Mouse (Mus musculus) layer of hippocampus, postnatal 14 days (tissue): ENCODE measurements around the gene Gnb5. TPM values are rescaled to one million over a fixed set of nuclear protein-coding genes. Genes with fewer than 3 reads are reported as not detected.
"Not testable (repeated sequence)": the region's sequence is repeated elsewhere in the genome, so short reads cannot be mapped to it uniquely, and the experiment has no call there.

Experiments used
- DNase-seq, 2 experiments: peaks; one replicate each; pipeline ENCODE4 v3.0.0; 2021 to 2022; ENCODE audit warnings: low spot score in 2 of 2, mixed read lengths in 1 of 2
- total RNA-seq, 2 experiments: library from RNA; stranded (reverse); gene quantifications; 2 replicates each; pipeline ENCODE4 v1.2.3; 2021

Gnb5 gene
- total RNA-seq, 2 experiments from 2014 or later, result 115 to 120 TPM

DNA sequence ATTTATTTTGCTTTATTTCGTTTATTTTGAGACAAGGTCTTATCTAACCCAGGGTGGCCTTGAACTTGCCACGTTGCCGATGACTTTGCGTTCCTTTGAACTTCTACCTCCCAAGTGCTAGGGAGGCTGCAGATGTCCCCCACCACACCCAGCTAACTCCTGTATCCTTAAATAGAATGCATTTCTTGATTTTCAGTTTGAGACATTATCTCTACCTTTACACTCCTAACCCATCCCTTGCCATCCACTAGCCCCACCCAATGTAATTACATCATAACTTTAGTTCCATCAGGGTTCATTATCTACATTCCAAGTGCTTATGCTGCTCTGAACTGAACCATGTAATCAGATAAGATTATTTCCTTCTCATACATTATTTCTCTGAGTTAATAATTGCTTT is 49.7 kb downstream of the Gnb5 start:
- DNase-seq, result no peak

DNA sequence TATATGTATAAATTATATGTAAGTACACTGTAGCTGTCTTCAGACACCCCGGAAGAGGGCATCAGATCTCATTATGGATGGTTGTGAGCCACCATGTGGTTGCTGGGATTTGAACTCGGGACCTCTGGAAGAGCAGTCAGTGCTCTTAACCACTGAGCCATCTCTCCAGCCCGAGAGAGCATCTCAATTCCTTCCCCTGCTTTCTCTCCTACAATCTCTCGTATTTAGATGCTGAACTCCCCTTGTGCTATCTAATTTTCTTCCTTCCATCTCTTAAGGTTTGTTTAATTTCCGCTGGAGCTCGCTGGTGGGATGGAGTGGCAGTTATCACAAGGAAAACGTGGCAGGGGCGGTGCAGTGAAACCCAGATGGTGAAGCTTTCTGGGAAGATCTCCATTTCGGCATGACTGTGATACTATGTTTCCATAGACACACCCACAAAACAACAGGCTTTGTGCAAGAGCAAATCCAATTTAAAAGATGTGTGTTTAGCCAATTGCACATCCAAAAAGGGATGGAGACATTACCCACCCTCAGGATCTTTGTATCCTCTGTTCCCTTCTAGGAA is 51.1 kb downstream of the Gnb5 start:
- peak in 1 of 2 experiments; percentile 68 for DNase-seq

DNA sequence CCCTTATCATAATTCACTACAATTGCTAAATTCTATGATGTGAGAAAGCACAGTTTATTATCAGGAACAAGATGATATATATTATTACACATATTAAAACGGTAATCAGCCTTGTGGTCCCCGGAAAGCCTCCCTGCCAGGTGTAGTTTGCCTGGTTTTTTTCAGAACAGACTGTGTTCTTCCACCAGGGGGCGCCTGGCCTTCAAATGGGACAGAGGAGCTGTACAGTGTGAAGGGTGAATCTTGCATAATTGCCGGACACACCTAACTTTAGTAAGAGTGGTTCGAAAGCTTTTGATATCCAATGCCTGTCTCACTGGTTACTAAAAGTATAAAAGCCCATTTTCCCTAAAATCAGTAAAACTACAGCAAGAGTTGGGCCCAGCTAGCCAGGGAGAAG is 55.6 kb downstream of the Gnb5 start:
- peak; percentile 28 to 42 for DNase-seq

- no peak for DNase-seq
These were observed 56.1 kb downstream of the Gnb5 start for GRCm38 (mm10) chr9:75362201-75362600.

GRCm38 (mm10) chr9:75363001-75363400 is 56.9 kb downstream of the Gnb5 start:
- no peak for DNase-seq

GRCm38 (mm10) chr9:75363702-75364101 is 57.6 kb downstream of the Gnb5 start:
- not testable (repeated sequence) for DNase-seq

- no peak for DNase-seq
These were observed 59.1 kb downstream of the Gnb5 start for GRCm38 (mm10) chr9:75365195-75365594.

GRCm38 (mm10) chr9:75366191-75366590 is 60.1 kb downstream of the Gnb5 start:
- no peak for DNase-seq

DNA sequence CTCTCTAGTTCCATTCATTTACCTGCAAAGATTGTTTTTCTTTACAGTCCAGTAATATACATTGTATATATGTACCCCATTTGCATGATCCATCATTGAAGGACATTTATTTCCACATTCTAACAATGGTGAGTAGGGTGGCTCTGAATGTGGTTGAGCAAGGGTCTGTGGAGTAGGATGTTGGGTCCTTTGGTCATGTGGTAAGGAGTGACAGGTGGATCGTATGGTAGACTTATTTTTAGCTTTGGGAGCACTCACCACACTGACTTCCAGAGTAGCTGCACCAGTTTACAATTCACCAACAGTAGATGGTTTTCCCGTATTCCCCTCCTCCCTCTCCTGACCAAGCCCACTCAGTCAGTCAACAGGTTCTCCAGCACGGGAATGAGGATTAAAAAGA is 62.7 kb downstream of the Gnb5 start:
- DNase-seq, result no peak

DNA sequence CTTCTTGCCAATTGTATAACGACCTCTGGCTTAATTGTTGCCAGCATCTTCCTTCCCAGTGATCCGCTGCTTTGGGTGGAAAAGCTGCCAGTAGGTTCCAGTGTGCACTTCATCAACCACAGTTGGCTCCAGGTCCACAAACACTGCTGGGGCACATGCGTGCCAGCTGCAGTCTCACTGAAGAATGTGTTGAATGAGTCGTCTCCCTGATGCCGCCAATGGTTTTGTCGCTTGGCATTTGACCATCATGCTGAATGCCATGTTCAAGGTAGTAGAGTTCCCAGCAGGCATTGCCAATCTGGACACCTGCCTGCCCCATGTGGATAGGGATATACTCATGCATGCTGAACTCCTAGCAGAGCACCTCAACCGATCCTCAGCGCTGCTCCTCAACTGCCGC is 69.5 kb downstream of the Gnb5 start:
- DNase-seq, result no peak

- no peak for DNase-seq
These were observed 70.3 kb downstream of the Gnb5 start for GRCm38 (mm10) chr9:75376428-75376827.

DNA sequence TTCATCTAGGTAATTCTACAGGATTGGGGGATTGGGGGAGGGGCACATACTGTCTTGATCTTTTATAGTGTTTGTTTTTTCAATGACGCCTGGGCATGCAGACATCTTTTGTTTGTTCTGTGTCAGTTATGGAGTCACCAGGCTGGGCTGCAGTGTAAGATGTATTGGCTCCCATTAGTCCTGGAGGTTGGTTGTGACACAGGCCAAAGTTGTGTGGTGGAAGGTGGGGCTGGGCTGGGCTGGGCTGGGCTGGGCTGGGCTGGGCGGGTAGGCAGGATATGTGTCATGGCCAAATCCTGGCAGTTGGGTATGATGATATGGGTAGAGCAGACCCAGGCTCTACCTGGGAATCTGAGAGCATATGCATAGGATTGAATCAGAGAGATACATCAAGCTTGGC is 72.7 kb downstream of the Gnb5 start:
- no peak for DNase-seq

GRCm38 (mm10) chr9:75382825-75383224 is 76.7 kb downstream of the Gnb5 start:
- no peak for DNase-seq

DNA sequence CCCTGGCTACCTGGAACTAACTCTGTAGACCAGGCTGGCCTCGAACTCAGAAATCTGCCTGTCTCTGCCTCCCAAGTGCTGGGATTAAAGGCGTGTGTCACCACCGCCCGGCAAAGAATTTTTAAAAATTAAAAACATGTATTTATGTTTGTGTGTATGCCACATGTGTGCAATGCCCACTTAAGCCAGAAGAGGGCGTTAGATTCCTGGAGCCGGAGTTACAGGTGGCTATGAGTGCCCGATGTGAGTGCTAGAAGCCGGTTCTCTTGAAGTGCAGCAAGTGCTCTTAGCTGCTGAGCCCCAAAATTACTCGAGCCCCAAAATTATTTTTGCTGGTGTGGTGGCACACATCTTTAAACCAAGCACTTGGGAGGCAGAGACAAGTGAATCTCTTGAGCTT is 77.7 kb downstream of the Gnb5 start:
- no peak for DNase-seq

DNA sequence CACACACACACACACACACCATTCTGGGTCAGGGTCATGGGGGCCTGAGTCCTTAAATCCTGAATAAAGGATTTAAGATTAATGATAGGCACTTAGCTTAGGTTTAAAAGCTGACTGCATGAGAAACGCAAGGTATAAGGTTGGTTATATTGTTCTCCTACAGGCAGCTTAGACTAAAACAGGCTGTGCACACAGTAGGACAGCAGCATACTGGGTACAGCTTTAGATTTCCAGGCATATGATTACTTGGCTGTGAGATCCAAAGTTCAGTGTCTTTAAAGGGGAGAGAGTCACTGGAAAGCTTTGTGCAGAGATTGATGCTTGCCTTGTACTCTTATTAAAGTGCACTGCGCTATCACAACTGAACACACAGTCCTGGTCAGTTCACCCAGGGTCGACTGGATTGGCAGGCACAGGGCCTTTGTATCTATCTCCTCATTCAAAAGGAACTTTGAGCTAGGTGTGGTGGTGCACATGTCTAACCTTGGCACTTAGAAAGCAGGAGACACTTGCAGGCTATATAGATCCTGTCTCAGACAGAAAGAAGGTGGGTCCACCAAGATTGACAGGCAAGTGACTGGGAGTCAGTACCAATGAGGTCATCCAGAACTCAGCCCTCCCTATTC is 78.4 kb downstream of the Gnb5 start:
- no peak for DNase-seq

GRCm38 (mm10) chr9:75385218-75385974 is 79.3 kb downstream of the Gnb5 start:
- no peak for DNase-seq

DNA sequence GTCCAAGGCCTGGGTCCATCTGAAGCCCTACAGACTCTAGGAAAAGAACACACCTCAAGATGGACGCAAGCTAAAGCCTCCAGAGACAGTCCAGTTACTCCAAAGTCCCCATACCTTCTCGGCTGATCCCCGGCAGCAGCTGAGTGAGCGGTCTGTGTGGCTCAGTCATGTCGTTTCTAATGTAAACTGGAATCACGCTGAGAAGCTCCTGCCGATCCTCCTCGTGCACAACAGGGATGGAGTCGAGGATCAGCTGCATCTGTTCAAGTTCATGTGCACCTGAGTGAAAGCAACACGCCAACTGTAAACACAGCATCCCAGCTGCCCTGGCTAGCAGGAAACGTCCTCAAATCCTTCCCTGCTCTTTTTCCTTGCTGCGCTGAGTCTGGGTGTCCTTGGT is 87.2 kb downstream of the Gnb5 start:
- DNase-seq, result no peak

Other genes with a start within 250 kb of the Gnb5 start
- 100 to 1,000 TPM; 190 to 199 TPM for gene Myo5a, start 235.3 kb upstream of the Gnb5 start, total RNA-seq
- gene Myo5c, start 74.3 kb upstream of the Gnb5 start, total RNA-seq, result 1 to 10 TPM in 1 of 2 experiments, under 1 TPM in 1; 0.58 to 1.6 TPM
- under 1 TPM in 1 of 2 experiments, not detected in 1; 0.31 TPM for gene Bcl2l10, start 41.5 kb downstream of the Gnb5 start, total RNA-seq
- 10 to 100 TPM; 40.6 to 42.1 TPM for gene Mapk6, start 103.7 kb downstream of the Gnb5 start, total RNA-seq
- 10 to 100 TPM; 23.6 to 23.7 TPM for gene Leo1, start 135.2 kb downstream of the Gnb5 start, total RNA-seq